Mouse (Mus musculus): ENCODE data around the gene Tmem79. TPM values are rescaled to one million over a fixed set of nuclear protein-coding genes. Genes with fewer than 3 reads are reported as not detected.
A peak's percentile ranks its signal among the peaks of the same experiment; 100 is the strongest.
"Not testable (repeated sequence)": the region's sequence is repeated elsewhere in the genome, so short reads cannot be mapped to it uniquely, and the experiment has no call there.

Tmem79 gene
- polyA plus RNA-seq (2012) = 0.09 and 0.25 TPM in 2 replicates

DNA sequence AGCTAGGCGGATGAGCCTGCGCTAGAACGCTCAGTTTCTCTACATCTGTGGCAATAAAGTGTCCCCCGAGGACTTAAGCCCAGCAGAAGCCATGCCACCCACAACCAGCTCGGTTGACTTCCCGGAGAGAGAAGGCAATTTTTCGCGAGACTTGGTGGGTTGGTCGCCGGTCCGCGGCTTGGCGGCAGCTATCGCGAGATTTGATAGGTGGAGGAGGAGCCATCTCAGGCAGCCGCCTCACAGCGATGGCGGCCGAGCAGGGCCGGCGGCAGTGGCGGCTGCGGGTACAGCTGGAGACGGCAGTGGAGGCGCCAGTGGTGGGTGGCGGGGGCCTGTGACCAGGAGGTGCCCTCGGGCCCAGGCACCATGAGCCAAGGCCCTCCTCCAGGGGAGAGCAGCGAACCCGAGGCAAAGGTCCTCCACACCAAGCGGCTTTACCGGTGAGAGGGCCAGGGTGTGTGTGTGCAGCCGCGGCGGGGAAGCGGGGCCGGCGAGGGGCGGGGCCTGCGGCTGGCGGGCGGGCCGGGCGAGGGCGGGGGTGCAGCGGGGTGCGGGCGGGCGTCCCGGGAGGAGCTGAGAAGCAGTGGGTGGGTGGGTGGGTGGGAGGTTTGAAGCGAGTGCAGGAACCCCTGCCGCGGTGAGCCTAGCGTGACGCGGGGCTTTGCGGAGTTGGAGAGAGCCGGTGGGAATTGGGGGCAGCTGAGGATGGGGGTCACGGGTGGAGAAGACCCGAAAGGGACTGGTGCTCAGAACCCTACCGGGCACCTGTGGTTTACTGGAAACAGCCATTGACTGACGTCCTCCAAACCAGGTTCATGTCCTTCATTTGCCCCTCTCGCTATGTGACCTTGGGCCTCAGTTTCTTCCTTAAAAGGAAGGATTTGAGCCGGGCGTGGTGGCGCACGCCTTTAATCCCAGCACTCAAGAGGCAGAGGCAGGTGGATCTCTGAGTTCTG lies at the start of gene Tmem79, which contains the start of gene Smg5:
Tmem79 (minus strand) TSS at position 91 of the 956 bp plus-strand sequence.
Smg5 (plus strand) TSS at position 203 of the 956 bp plus-strand sequence.
- peaks cover 32% of the 10 kb centered on the region for H3K36me3 ChIP-seq (ENCODE audit: control insufficient read depth)
- H3K4me1 ChIP-seq (ENCODE audit: control insufficient read depth) = peaks cover 78% of the 10 kb centered on the region
- H3K4me3 ChIP-seq (replicated peaks) = peak within 1 kb of the TSS; percentile 78
- H3K27me3 ChIP-seq (ENCODE audit: control insufficient read depth) = peaks cover 5% of the 10 kb centered on the region
- H3K9me3 ChIP-seq (ENCODE audit: control insufficient read depth, low read length) = peaks cover 6% of the 10 kb centered on the region
- TF ChIP-seq TAL1 (IDR thresholded peaks at IDR 0.05; ENCODE audit: low read length) (no peak), GATA1 (IDR thresholded peaks at IDR 0.05; ENCODE audit: low read length) (no peak)

DNA sequence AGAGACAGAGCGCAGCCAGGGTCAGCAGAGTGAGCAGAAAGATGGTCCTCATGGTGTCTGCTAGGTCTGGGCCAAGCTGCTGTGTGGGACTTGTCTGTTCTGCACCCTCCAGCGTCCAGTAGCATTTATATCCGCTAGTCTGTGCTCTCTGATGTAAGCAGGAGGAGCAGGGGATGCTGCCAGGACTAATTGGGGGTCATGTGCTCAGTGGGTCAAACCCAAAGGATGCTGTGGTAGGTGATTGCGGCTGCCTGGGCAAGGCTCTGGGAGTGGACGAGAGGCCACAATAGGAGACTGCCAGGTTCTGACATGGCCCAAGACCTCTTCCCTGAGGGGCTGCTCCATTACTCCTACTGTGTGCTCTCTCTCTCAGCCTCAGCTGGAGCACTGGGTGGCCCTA lies 48.4 kb upstream of the Tmem79 start, which contains the start of gene Bglap:
Bglap (minus strand) TSS at position 101 of the 400 bp plus-strand sequence.
- Histone ChIP-seq H3K27me3 (ENCODE audit: control insufficient read depth) (peaks cover 2% of the 10 kb centered on the region; the same call in 1 of the 2 replicates), H3K4me1 (ENCODE audit: control insufficient read depth) (peaks cover 7% of the 10 kb centered on the region), H3K9me3 (ENCODE audit: control insufficient read depth, low read length) (no peaks in the 10 kb centered on the region), H3K4me3 (replicated peaks) (no peak within 1 kb of the TSS), H3K36me3 (ENCODE audit: control insufficient read depth) (no peaks in the 10 kb centered on the region)
- TF ChIP-seq GATA1 (IDR thresholded peaks at IDR 0.05; ENCODE audit: low read length) (no peak), TAL1 (IDR thresholded peaks at IDR 0.05; ENCODE audit: low read length) (no peak)

DNA sequence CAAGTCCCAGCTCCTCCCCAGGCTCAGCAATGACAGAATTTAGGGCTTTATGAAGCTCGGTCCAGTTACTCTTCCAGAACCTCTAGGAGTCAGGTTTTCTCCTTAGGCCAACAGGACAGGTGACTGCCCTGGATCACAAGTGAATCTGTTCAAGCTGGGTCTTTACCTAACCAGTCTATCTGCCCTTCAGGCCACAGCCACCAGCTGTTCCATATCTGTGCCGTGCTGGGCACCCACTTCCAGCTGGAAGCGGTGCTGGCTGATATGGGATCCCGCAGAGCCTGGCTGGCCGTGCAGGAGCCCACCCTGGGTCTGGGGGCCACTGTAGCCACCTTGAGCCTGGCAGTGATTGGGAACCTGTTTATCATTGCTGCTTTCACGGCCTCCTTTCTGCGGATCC lies 46.4 kb upstream of the Tmem79 start:
- H3K9me3 ChIP-seq (ENCODE audit: control insufficient read depth, low read length); H3K27me3 ChIP-seq (ENCODE audit: control insufficient read depth); H3K4me3 ChIP-seq (replicated peaks); H3K36me3 ChIP-seq (ENCODE audit: control insufficient read depth); H3K4me1 ChIP-seq (ENCODE audit: control insufficient read depth): not testable (repeated sequence)

DNA sequence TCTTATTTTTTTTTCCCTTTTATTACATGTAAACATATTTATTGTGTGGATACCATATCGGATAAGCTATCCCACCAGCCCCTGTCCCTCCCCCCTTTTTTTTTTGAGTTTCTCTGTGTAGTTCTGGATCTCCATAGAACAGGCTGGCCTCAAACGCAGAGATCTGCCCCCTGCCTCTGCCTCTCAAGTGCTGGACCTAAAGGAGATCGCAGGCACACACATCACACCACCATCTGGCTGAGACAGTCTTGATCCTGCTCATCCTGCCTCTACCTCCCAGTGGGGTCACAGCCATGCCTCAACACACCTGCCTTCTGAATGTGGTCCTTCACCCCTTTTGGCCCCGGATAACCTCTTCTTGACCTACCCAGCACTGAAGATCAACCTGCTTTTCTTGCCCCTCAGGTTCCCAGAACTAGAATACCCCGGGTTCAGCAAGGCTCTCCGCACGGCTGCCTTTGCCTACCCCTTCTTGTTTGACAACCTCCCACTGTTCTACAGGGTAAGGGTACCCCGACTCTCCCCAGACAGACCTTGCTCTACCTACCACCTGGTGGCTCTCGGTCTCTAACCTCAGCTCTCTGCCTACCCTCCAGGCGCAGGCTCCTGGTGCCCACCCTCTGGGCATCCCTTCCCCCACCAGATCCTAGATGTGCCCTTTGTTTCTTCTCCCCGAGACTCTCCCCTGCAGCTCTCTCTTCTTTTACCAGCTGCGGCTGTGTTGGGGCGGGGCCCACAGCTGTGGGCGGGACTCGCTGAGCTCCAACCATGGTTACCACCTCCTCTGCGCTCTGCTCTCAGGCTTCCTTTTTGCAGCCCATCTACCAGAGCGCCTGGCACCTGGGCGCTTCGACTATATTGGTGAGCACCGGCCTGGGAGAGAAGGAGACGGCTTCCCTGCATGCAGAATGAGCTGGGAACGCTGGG lies 45.7 kb upstream of the Tmem79 start:
- H3K4me1 ChIP-seq (ENCODE audit: control insufficient read depth); H3K36me3 ChIP-seq (ENCODE audit: control insufficient read depth); H3K27me3 ChIP-seq (ENCODE audit: control insufficient read depth); H3K4me3 ChIP-seq (replicated peaks); H3K9me3 ChIP-seq (ENCODE audit: control insufficient read depth, low read length): not testable (repeated sequence)

DNA sequence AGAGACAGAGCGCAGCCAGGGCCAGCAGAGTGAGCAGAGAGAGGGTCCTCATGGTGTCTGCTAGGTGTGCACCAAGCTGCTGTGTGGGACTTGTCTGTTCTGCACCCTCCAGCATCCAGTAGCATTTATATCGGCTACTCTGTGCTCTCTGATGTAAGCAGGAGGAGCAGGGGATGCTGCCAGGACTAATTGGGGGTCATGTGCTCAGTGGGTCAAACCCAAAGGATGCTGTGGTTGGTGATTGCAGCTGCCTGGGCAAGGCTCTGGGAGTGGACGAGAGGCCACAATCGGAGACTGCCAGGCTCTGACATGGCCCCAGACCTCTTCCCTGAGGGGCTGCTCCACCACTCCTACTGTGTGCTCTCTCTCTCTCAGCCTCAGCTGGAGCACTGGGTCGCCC lies 42.7 kb upstream of the Tmem79 start, which contains the start of gene Bglap2:
Bglap2 (minus strand) TSS at position 101 of the 400 bp plus-strand sequence.
- not testable (repeated sequence) for H3K4me3 ChIP-seq (replicated peaks); H3K36me3 ChIP-seq (ENCODE audit: control insufficient read depth); H3K9me3 ChIP-seq (ENCODE audit: control insufficient read depth, low read length)
- Histone ChIP-seq H3K4me1 (ENCODE audit: control insufficient read depth) (peaks cover 17% of the 10 kb centered on the region), H3K27me3 (ENCODE audit: control insufficient read depth) (peaks cover 12% of the 10 kb centered on the region)

DNA sequence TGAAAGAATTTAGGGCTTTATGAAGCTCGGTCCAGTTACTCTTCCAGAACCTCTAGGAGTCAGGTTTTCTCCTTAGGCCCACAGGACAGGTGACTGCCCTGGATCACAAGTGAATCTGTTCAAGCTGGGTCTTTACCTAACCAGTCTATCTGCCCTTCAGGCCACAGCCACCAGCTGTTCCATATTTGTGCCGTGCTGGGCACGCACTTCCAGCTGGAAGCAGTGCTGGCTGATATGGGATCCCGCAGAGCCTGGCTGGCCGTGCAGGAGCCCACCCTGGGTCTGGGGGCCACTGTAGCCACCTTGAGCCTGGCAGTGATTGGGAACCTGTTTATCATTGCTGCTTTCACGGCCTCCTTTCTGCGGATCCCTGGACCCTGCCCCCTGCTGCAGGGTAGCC lies 40.7 kb upstream of the Tmem79 start:
- not testable (repeated sequence) for H3K4me3 ChIP-seq (replicated peaks); H3K9me3 ChIP-seq (ENCODE audit: control insufficient read depth, low read length); H3K36me3 ChIP-seq (ENCODE audit: control insufficient read depth)
- H3K27me3 ChIP-seq (ENCODE audit: control insufficient read depth) = peaks cover 14% of the 10 kb centered on the region
- H3K4me1 ChIP-seq (ENCODE audit: control insufficient read depth) = peaks cover 14% of the 10 kb centered on the region

DNA sequence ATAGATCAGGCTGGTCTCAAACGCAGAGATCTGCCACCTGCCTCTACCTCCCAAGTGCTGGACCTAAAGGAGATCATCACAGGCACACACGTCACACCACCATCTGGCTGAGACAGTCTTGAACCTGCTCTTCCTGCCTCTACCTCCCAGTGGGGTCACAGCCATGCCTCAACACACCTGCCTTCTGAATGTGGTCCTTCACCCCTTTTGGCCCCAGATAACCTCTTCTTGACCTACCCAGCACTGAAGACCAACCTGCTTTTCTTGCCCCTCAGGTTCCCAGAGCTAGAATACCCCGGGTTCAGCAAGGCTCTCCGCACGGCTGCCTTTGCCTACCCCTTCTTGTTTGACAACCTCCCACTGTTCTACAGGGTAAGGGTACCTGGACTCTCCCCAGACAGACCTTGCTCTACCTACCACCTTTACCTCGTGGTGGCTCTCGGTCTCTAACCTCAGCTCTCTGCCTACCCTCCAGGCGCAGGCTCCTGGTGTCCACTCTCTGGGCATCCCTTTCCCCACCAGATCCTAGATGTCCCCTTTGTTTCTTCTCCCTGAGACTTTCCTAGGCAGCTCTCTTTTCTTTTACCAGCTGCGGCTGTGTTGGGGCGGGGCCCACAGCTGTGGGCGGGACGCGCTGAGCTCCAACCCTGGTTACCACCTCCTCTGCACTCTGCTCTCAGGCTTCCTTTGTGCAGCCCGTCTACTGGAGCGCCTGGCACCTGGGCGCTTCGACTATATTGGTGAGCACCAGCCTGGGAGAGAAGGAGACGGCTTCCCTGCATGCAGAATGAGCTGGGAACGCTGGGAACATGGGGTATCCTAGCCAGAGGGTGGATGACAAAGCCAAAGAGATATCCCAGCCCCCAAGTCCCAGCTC lies 40.0 kb upstream of the Tmem79 start:
- Histone ChIP-seq H3K27me3 (ENCODE audit: control insufficient read depth) (peaks cover 12% of the 10 kb centered on the region), H3K4me1 (ENCODE audit: control insufficient read depth) (peaks cover 10% of the 10 kb centered on the region)
- H3K9me3 ChIP-seq (ENCODE audit: control insufficient read depth, low read length); H3K4me3 ChIP-seq (replicated peaks); H3K36me3 ChIP-seq (ENCODE audit: control insufficient read depth): not testable (repeated sequence)

DNA sequence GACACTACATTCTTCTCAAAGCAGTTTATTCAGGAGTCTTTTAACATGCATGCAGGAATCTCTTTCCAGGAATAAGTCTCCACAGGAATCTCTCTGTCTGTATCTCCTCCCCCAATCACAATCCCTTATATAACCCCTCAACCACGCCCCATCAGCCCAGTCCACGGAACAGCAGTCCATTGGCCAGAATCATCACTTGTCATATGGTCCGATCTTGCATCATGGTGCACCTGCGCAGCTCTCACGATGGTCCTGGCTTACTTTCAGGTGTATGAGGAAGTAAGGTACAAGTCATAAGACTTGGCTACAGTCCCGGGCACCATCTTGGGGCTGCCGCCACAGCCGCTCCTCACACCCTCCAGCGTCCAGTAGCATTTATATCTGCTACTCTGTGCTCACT lies 36.7 kb upstream of the Tmem79 start, which contains the start of gene Bglap3:
Bglap3 (minus strand) TSS at position 101 of the 400 bp plus-strand sequence.
- H3K36me3 ChIP-seq (ENCODE audit: control insufficient read depth); H3K4me3 ChIP-seq (replicated peaks): not testable (repeated sequence)
- peaks cover 11% of the 10 kb centered on the region for H3K27me3 ChIP-seq (ENCODE audit: control insufficient read depth)
- peaks cover 30% of the 10 kb centered on the region for H3K9me3 ChIP-seq (ENCODE audit: control insufficient read depth, low read length)
- H3K4me1 ChIP-seq (ENCODE audit: control insufficient read depth) = peaks cover 13% of the 10 kb centered on the region

DNA sequence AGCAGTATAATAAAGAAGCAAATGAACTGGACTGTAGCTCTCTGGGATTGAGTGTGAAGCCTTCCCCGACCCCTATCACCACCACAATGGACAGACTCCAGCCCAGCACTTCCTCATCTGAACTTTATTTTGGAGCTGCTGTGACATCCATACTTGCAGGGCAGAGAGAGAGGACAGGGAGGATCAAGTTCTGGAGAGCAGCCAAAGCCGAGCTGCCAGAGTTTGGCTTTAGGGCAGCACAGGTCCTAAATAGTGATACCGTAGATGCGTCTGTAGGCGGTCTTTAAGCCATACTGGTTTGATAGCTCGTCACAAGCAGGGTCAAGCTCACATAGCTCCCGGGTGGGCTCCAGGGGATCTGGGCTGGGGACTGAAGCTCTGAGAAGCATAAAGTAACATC lies 32.6 kb upstream of the Tmem79 start:
- Histone ChIP-seq H3K27me3 (ENCODE audit: control insufficient read depth) (peaks cover 30% of the 10 kb centered on the region), H3K36me3 (ENCODE audit: control insufficient read depth) (peaks cover 15% of the 10 kb centered on the region), H3K9me3 (ENCODE audit: control insufficient read depth, low read length) (peaks cover 35% of the 10 kb centered on the region), H3K4me1 (ENCODE audit: control insufficient read depth) (peaks cover 38% of the 10 kb centered on the region)
- not testable (repeated sequence) for H3K4me3 ChIP-seq (replicated peaks)

DNA sequence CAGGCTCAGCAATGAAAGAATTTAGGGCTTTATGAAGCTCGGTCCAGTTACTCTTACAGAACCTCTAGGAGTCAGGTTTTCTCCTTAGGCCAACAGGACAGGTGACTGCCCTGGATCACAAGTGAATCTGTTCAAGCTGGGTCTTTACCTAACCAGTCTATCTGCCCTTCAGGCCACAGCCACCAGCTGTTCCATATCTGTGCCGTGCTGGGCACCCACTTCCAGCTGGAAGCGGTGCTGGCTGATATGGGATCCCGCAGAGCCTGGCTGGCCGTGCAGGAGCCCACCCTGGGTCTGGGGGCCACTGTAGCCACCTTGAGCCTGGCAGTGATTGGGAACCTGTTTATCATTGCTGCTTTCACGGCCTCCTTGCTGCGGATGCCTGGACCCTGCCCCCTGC lies 31.6 kb upstream of the Tmem79 start:
- peaks cover 35% of the 10 kb centered on the region for H3K9me3 ChIP-seq (ENCODE audit: control insufficient read depth, low read length)
- not testable (repeated sequence) for H3K4me3 ChIP-seq (replicated peaks)
- H3K27me3 ChIP-seq (ENCODE audit: control insufficient read depth) = peaks cover 27% of the 10 kb centered on the region
- peaks cover 48% of the 10 kb centered on the region for H3K4me1 ChIP-seq (ENCODE audit: control insufficient read depth)
- H3K36me3 ChIP-seq (ENCODE audit: control insufficient read depth) = peaks cover 24% of the 10 kb centered on the region

DNA sequence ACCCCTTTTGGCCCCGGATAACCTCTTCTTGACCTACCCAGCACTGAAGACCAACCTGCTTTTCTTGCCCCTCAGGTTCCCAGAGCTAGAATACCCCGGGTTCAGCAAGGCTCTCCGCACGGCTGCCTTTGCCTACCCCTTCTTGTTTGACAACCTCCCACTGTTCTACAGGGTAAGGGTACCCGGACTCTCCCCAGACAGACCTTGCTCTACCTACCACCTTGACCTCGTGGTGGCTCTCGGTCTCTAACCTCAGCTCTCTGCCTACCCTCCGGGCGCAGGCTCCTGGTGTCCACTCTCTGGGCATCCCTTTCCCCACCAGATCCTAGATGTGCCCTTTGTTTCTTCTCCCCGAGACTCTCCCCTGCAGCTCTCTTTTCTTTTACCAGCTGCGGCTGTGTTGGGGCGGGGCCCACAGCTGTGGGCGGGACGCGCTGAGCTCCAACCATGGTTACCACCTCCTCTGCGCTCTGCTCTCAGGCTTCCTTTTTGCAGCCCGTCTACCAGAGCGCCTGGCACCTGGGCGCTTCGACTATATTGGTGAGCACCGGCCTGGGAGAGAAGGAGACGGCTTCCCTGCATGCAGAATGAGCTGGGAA lies 31.0 kb upstream of the Tmem79 start:
- peaks cover 30% of the 10 kb centered on the region for H3K36me3 ChIP-seq (ENCODE audit: control insufficient read depth)
- H3K27me3 ChIP-seq (ENCODE audit: control insufficient read depth) = peaks cover 27% of the 10 kb centered on the region
- peaks cover 53% of the 10 kb centered on the region for H3K4me1 ChIP-seq (ENCODE audit: control insufficient read depth)
- H3K9me3 ChIP-seq (ENCODE audit: control insufficient read depth, low read length) = peaks cover 35% of the 10 kb centered on the region
- not testable (repeated sequence) for H3K4me3 ChIP-seq (replicated peaks)

All from erythroblast, embryonic 14.5 days (primary cell).